Mouse (Mus musculus) C2C12 (cell line): ENCODE data around the gene Sec31b.

Experiments
- CTCF ChIP-seq: IDR thresholded peaks from one replicate; pipeline ENCODE4 v1.5.1; 2011; ENCODE audit not compliant: control insufficient read depth, insufficient read depth, insufficient read length
- MYOD1 ChIP-seq: IDR thresholded peaks from one replicate; pipeline ENCODE4 v1.6.1; 2011; ENCODE audit warnings: low read depth; ENCODE audit not compliant: control insufficient read depth, insufficient read length
- USF1 ChIP-seq: IDR thresholded peaks from one replicate; pipeline ENCODE4 v1.6.1; 2011; ENCODE audit warnings: low read depth, mild to moderate bottlenecking, control low read depth, moderate library complexity

GRCm38 (mm10) chr19:44564006-44564405 lies 18.3 kb upstream of the Sec31b start:
- TF ChIP-seq USF1 (no peak), MYOD1 (no peak), CTCF (no peak)
